Mouse (Mus musculus): ENCODE results near the gene Csnk1g2. TPM values are rescaled to one million over a fixed set of nuclear protein-coding genes. Genes with fewer than 3 reads are reported as not detected.

Gene Csnk1g2
- polyA plus RNA-seq, 1 experiment from 2014 or later, result 117 TPM

GRCm38 (mm10) chr10:80684984-80685383 lies 62.3 kb downstream of the Csnk1g2 start:
- ATAC-seq (ENCODE audit: insufficient read depth, low FRiP score, low TSS enrichment), result no peak
- H3K27ac ChIP-seq (ENCODE audit: low read depth, low read length), result no peak overlapping the region

GRCm38 (mm10) chr10:80686617-80687016 lies 64.0 kb downstream of the Csnk1g2 start:
- H3K36me3 ChIP-seq (ENCODE audit: control insufficient read depth, insufficient read depth, low read length), result peaks cover 15% of the 10 kb centered on the region
- H3K4me1 ChIP-seq (ENCODE audit: control insufficient read depth, insufficient read depth, low read length), result no peaks in the 10 kb centered on the region
- no peaks in the 10 kb centered on the region for H3K27me3 ChIP-seq (ENCODE audit: control insufficient read depth, insufficient read depth, low read length)
- 89% methylated on average over 3 of the region's 3 CpGs for WGBS
- no peak overlapping the region for H3K27ac ChIP-seq (ENCODE audit: low read depth, low read length)
- no peak overlapping the region for H3K4me3 ChIP-seq (ENCODE audit: low read depth, low read length)
- no peaks in the 10 kb centered on the region for H3K9me3 ChIP-seq (ENCODE audit: control insufficient read depth, low read length)
- no peak overlapping the region for H3K4me2 ChIP-seq (ENCODE audit: low read depth)
- H3K9ac ChIP-seq (ENCODE audit: low read length), result no peak overlapping the region
- ATAC-seq (ENCODE audit: insufficient read depth, low FRiP score, low TSS enrichment) (no peak), DNase-seq (ENCODE audit: low spot score) (no peak)

More at GRCm38 (mm10) chr10:80684984-80685383, 62.3 kb downstream of the Csnk1g2 start:
- Histone ChIP-seq H3K36me3 (ENCODE audit: control insufficient read depth, insufficient read depth, low read length) (peaks cover 15% of the 10 kb centered on the region), H3K4me3 (ENCODE audit: low read depth, low read length) (no peak overlapping the region), H3K4me1 (ENCODE audit: control insufficient read depth, insufficient read depth, low read length) (no peaks in the 10 kb centered on the region), H3K9ac (ENCODE audit: low read length) (no peak overlapping the region), H3K4me2 (ENCODE audit: low read depth) (no peak overlapping the region), H3K27me3 (ENCODE audit: control insufficient read depth, insufficient read depth, low read length) (no peaks in the 10 kb centered on the region), H3K9me3 (ENCODE audit: control insufficient read depth, low read length) (no peaks in the 10 kb centered on the region)
- 90% methylated on average over 4 of the region's 4 CpGs for WGBS
- DNase-seq (ENCODE audit: low spot score), result no peak

- ATAC-seq (ENCODE audit: insufficient read depth, low FRiP score, low TSS enrichment) (no peak), DNase-seq (ENCODE audit: low spot score) (peak; percentile 69)
- Histone ChIP-seq H3K36me3 (ENCODE audit: control insufficient read depth, insufficient read depth, low read length) (peaks cover 15% of the 10 kb centered on the region), H3K27ac (ENCODE audit: low read depth, low read length) (no peak overlapping the region), H3K9ac (ENCODE audit: low read length) (no peak overlapping the region), H3K4me3 (ENCODE audit: low read depth, low read length) (no peak overlapping the region), H3K4me2 (ENCODE audit: low read depth) (no peak overlapping the region), H3K4me1 (ENCODE audit: control insufficient read depth, insufficient read depth, low read length) (no peaks in the 10 kb centered on the region), H3K27me3 (ENCODE audit: control insufficient read depth, insufficient read depth, low read length) (no peaks in the 10 kb centered on the region), H3K9me3 (ENCODE audit: control insufficient read depth, low read length) (no peaks in the 10 kb centered on the region)
- 47% methylated on average over 5 of the region's 5 CpGs for WGBS
Measured at GRCm38 (mm10) chr10:80687850-80688249, 65.2 kb downstream of the Csnk1g2 start.

Small RNAs within 50 kb of the gene (microRNA-seq; reads per million reads assigned to microRNA genes)
- gene Mir6912, result not detected

Other genes starting within 250 kb of the Csnk1g2 start
- gene Mex3d, start 235.2 kb upstream of the Csnk1g2 start, polyA plus RNA-seq (2014; fragmentation: Nextera tagmentation; extraction: Ambion mirVana), result 12.6 and 15.5 TPM in 2 replicates
- gene Mbd3, start 223.3 kb upstream of the Csnk1g2 start, polyA plus RNA-seq (2014; fragmentation: Nextera tagmentation; extraction: Ambion mirVana), result 262 and 271 TPM in 2 replicates
- 494 and 521 TPM in 2 replicates for gene Uqcr11, start 216.0 kb upstream of the Csnk1g2 start, polyA plus RNA-seq (2014; fragmentation: Nextera tagmentation; extraction: Ambion mirVana)
- gene Tcf3, start 189.2 kb upstream of the Csnk1g2 start, polyA plus RNA-seq (2014; fragmentation: Nextera tagmentation; extraction: Ambion mirVana), result 177 and 178 TPM in 2 replicates
- 1.3 and 1.4 TPM in 2 replicates for gene Onecut3, start 128.0 kb upstream of the Csnk1g2 start, polyA plus RNA-seq (2014; fragmentation: Nextera tagmentation; extraction: Ambion mirVana)
- 0.84 and 0.96 TPM in 2 replicates for gene Atp8b3, start 83.7 kb upstream of the Csnk1g2 start, polyA plus RNA-seq (2014; fragmentation: Nextera tagmentation; extraction: Ambion mirVana)
- 30.7 and 31.4 TPM in 2 replicates for gene Rexo1, start 61.3 kb upstream of the Csnk1g2 start, polyA plus RNA-seq (2014; fragmentation: Nextera tagmentation; extraction: Ambion mirVana)
- 4.5 and 5.5 TPM in 2 replicates for gene Klf16, start 45.5 kb upstream of the Csnk1g2 start, polyA plus RNA-seq (2014; fragmentation: Nextera tagmentation; extraction: Ambion mirVana)
- 119 and 120 TPM in 2 replicates for gene Abhd17a, start 32.5 kb upstream of the Csnk1g2 start, polyA plus RNA-seq (2014; fragmentation: Nextera tagmentation; extraction: Ambion mirVana)
- gene Scamp4, start 20.0 kb upstream of the Csnk1g2 start, polyA plus RNA-seq (2014; fragmentation: Nextera tagmentation; extraction: Ambion mirVana), result 72.1 and 77.7 TPM in 2 replicates
- 8.0 and 10.9 TPM in 2 replicates for gene Adat3, start 20.0 kb upstream of the Csnk1g2 start, polyA plus RNA-seq (2014; fragmentation: Nextera tagmentation; extraction: Ambion mirVana)
- 2.4 and 3.1 TPM in 2 replicates for gene Gm49322, start 16.8 kb upstream of the Csnk1g2 start, polyA plus RNA-seq (2014; fragmentation: Nextera tagmentation; extraction: Ambion mirVana)
- gene Btbd2, start 34.2 kb downstream of the Csnk1g2 start, polyA plus RNA-seq (2014; fragmentation: Nextera tagmentation; extraction: Ambion mirVana), result 71.1 and 78.8 TPM in 2 replicates
- 79.5 and 85.5 TPM in 2 replicates for gene Mknk2, start 55.3 kb downstream of the Csnk1g2 start, polyA plus RNA-seq (2014; fragmentation: Nextera tagmentation; extraction: Ambion mirVana)
- gene Mob3a, start 79.1 kb downstream of the Csnk1g2 start, polyA plus RNA-seq (2014; fragmentation: Nextera tagmentation; extraction: Ambion mirVana), result 58.9 and 60.3 TPM in 2 replicates
- 10.6 and 11.5 TPM in 2 replicates for gene Izumo4, start 79.3 kb downstream of the Csnk1g2 start, polyA plus RNA-seq (2014; fragmentation: Nextera tagmentation; extraction: Ambion mirVana)
- 69.3 and 79.1 TPM in 2 replicates for gene Ap3d1, start 119.4 kb downstream of the Csnk1g2 start, polyA plus RNA-seq (2014; fragmentation: Nextera tagmentation; extraction: Ambion mirVana)
- gene Dot1l, start 132.4 kb downstream of the Csnk1g2 start, polyA plus RNA-seq (2014; fragmentation: Nextera tagmentation; extraction: Ambion mirVana), result 23.9 and 24.3 TPM in 2 replicates
- 96.6 and 101 TPM in 2 replicates for gene Sf3a2, start 175.4 kb downstream of the Csnk1g2 start, polyA plus RNA-seq (2014; fragmentation: Nextera tagmentation; extraction: Ambion mirVana)
- 150 and 153 TPM in 2 replicates for gene Plekhj1, start 175.8 kb downstream of the Csnk1g2 start, polyA plus RNA-seq (2014; fragmentation: Nextera tagmentation; extraction: Ambion mirVana)
- not detected in 2 replicates for gene Amh, start 182.4 kb downstream of the Csnk1g2 start, polyA plus RNA-seq (2014; fragmentation: Nextera tagmentation; extraction: Ambion mirVana)
- gene Jsrp1, start 190.7 kb downstream of the Csnk1g2 start, polyA plus RNA-seq (2014; fragmentation: Nextera tagmentation; extraction: Ambion mirVana), result 1.6 and 1.9 TPM in 2 replicates
- gene Oaz1, start 203.8 kb downstream of the Csnk1g2 start, polyA plus RNA-seq (2014; fragmentation: Nextera tagmentation; extraction: Ambion mirVana), result 1,810 and 1,847 TPM in 2 replicates
- gene Lingo3, start 221.2 kb downstream of the Csnk1g2 start, polyA plus RNA-seq (2014; fragmentation: Nextera tagmentation; extraction: Ambion mirVana), result 0.40 and 0.66 TPM in 2 replicates
- gene Lsm7, start 232.4 kb downstream of the Csnk1g2 start, polyA plus RNA-seq (2014; fragmentation: Nextera tagmentation; extraction: Ambion mirVana), result 305 and 307 TPM in 2 replicates
- 31.2 and 34.2 TPM in 2 replicates for gene Sppl2b, start 232.4 kb downstream of the Csnk1g2 start, polyA plus RNA-seq (2014; fragmentation: Nextera tagmentation; extraction: Ambion mirVana)
- 0.08 and 0.11 TPM in 2 replicates for gene Tmprss9, start 249.0 kb downstream of the Csnk1g2 start, polyA plus RNA-seq (2014; fragmentation: Nextera tagmentation; extraction: Ambion mirVana)